Mouse (Mus musculus): ENCODE results near the gene Wbp4. TPM values are rescaled to one million over a fixed set of nuclear protein-coding genes. Genes with fewer than 3 reads are reported as not detected.

The Wbp4 gene
- polyA plus RNA-seq, 1 experiment from 2014 or later: 31.0 TPM

- WGBS: 67% methylated on average over 9 of the region's 9 CpGs
- Histone ChIP-seq H3K27me3 (ENCODE audit: control insufficient read depth, insufficient read depth, low read length) (no peaks in the 10 kb centered on the region), H3K9ac (ENCODE audit: low read length) (no peak overlapping the region), H3K4me1 (replicated peaks; ENCODE audit: control insufficient read depth, insufficient read depth) (peaks cover 9% of the 10 kb centered on the region; the same call in 1 of the 2 replicates), H3K27ac (replicated peaks) (0 out of 2 replicates have a peak overlapping the region, but pooled peaks have one; percentile 13), H3K4me2 (replicated peaks; ENCODE audit: low read depth) (no peak overlapping the region), H3K4me3 (ENCODE audit: low read depth, low read length) (no peak overlapping the region), H3K9me3 (ENCODE audit: control insufficient read depth, low read length) (no peaks in the 10 kb centered on the region), H3K36me3 (ENCODE audit: control insufficient read depth, insufficient read depth, low read length) (no peaks in the 10 kb centered on the region)
- DNase-seq (ENCODE audit: low spot score): no peak
- ATAC-seq (ENCODE audit: low FRiP score, low TSS enrichment): no peak
- TF ChIP-seq EP300 (optimal IDR thresholded peaks at IDR 0.05) (no peak), CTCF (IDR thresholded peaks at IDR 0.05; ENCODE audit: low read depth) (no peak)
Observed at GRCm38 (mm10) chr14:79506207-79506606, 24.9 kb upstream of the Wbp4 start.

DNA sequence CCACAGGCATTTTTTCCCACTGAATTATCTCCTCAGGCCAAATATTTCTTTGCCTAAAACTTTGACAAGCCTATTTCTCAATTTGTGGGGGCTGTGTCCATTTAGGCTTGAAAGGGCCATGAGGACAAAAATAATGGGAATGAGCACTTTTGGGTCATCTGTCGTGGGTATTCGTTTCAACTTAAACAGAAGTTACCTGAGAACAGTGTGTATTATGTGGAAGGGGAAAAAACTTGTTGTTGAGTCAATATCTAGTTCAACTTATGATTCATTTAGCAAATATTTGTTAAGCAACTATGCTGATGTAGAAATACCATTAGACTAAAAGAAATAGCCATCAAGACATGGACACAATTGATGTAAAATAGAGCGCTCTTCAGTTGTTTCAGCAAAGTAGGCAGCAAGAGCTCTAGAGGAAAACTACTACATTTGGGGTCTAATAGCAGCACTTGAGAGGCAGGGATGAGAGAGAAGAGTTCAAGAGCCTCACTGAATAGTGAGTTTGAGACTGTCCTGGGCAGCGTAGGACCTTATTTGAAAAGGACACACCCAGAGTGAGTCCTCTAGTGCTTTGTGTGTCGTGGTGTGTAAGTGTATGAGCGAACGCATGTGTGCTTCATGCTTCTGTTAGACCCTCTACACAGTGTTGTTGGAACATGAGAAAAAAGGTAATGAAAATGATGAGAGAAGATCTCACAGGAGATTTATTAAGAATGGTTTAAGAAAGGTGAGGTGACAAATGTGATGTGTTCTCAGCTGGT, 23.1 kb upstream of the Wbp4 start:
- H3K4me1 ChIP-seq (replicated peaks; ENCODE audit: control insufficient read depth, insufficient read depth): peaks cover 9% of the 10 kb centered on the region; the same call in 1 of the 2 replicates
- WGBS: 62% methylated on average over 7 of the region's 7 CpGs
- H3K9ac ChIP-seq (ENCODE audit: low read length): peak overlapping the region; percentile 38; the same call in 1 of the 2 replicates
- no peaks in the 10 kb centered on the region for H3K36me3 ChIP-seq (ENCODE audit: control insufficient read depth, insufficient read depth, low read length)
- no peak overlapping the region for H3K4me3 ChIP-seq (ENCODE audit: low read depth, low read length)
- peak; percentile 64 for ATAC-seq (ENCODE audit: low FRiP score, low TSS enrichment)
- H3K4me2 ChIP-seq (replicated peaks; ENCODE audit: low read depth): no peak overlapping the region; the same call in 1 of the 2 replicates
- H3K27me3 ChIP-seq (ENCODE audit: control insufficient read depth, insufficient read depth, low read length): no peaks in the 10 kb centered on the region
- no peaks in the 10 kb centered on the region for H3K9me3 ChIP-seq (ENCODE audit: control insufficient read depth, low read length)
- TF ChIP-seq EP300 (optimal IDR thresholded peaks at IDR 0.05) (no peak), CTCF (IDR thresholded peaks at IDR 0.05; ENCODE audit: low read depth) (no peak)
- peak overlapping the region; percentile 83 for H3K27ac ChIP-seq (replicated peaks)
- DNase-seq (ENCODE audit: low spot score): no peak

DNA sequence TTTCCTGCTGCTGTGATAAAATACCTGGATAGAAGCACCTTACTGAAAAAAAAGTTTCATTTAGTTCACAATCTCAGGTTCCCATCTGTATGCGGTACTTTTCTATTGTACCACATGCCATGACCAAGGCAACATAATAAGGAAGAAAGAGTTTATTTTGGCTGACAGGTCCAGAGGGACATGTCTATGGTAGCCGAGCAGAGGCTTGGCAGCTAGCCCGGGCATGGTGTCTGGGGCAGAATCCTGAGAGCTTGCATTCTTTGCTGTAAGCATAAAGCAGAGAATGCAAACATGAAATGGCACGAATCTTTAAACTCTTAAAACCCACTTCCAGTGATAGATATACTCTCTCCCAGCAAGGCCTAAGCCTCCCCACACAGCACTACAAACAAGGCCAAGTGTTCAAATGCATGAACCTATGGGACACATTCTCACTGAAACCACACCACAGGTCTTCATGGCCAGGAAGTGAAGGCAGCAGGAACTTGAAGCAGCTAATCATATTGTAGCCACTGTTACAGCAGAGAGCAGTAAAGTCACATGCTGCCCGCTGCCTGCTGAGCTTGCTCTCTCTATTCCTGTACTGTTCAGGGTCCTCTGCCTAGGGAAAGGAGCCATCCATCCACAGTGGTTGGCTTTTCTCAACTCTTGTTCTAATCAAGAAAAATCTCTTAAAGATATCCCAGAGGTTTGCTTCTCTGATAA, 22.2 kb upstream of the Wbp4 start:
- Histone ChIP-seq H3K9me3 (ENCODE audit: control insufficient read depth, low read length) (no peaks in the 10 kb centered on the region), H3K9ac (ENCODE audit: low read length) (peak overlapping the region; percentile 38; the same call in 1 of the 2 replicates), H3K4me3 (ENCODE audit: low read depth, low read length) (no peak overlapping the region), H3K4me1 (replicated peaks; ENCODE audit: control insufficient read depth, insufficient read depth) (peaks cover 6% of the 10 kb centered on the region; the same call in 1 of the 2 replicates), H3K27me3 (ENCODE audit: control insufficient read depth, insufficient read depth, low read length) (no peaks in the 10 kb centered on the region), H3K27ac (replicated peaks) (peak overlapping the region; percentile 83), H3K4me2 (replicated peaks; ENCODE audit: low read depth) (no peak overlapping the region; the same call in 1 of the 2 replicates), H3K36me3 (ENCODE audit: control insufficient read depth, insufficient read depth, low read length) (no peaks in the 10 kb centered on the region)
- DNase-seq (ENCODE audit: low spot score) (no peak), ATAC-seq (ENCODE audit: low FRiP score, low TSS enrichment) (peak; percentile 45)
- TF ChIP-seq CTCF (IDR thresholded peaks at IDR 0.05; ENCODE audit: low read depth) (peak; percentile 29), EP300 (optimal IDR thresholded peaks at IDR 0.05) (no peak)
- 35% methylated on average over 5 of the region's 5 CpGs for WGBS

- 87% methylated on average over 4 of the region's 4 CpGs for WGBS
- Histone ChIP-seq H3K9me3 (ENCODE audit: control insufficient read depth, low read length) (no peaks in the 10 kb centered on the region), H3K4me3 (ENCODE audit: low read depth, low read length) (no peak overlapping the region), H3K4me1 (replicated peaks; ENCODE audit: control insufficient read depth, insufficient read depth) (peaks cover 6% of the 10 kb centered on the region; the same call in 1 of the 2 replicates), H3K9ac (ENCODE audit: low read length) (no peak overlapping the region), H3K27me3 (ENCODE audit: control insufficient read depth, insufficient read depth, low read length) (no peaks in the 10 kb centered on the region), H3K27ac (replicated peaks) (no peak overlapping the region), H3K4me2 (replicated peaks; ENCODE audit: low read depth) (no peak overlapping the region), H3K36me3 (ENCODE audit: control insufficient read depth, insufficient read depth, low read length) (no peaks in the 10 kb centered on the region)
- DNase-seq (ENCODE audit: low spot score) (no peak), ATAC-seq (ENCODE audit: low FRiP score, low TSS enrichment) (no peak)
- TF ChIP-seq EP300 (optimal IDR thresholded peaks at IDR 0.05) (no peak), CTCF (IDR thresholded peaks at IDR 0.05; ENCODE audit: low read depth) (no peak)
Observed at GRCm38 (mm10) chr14:79500756-79501155, 19.4 kb upstream of the Wbp4 start.

GRCm38 (mm10) chr14:79499326-79499725, 18.0 kb upstream of the Wbp4 start:
- H3K27ac ChIP-seq (replicated peaks): no peak overlapping the region
- WGBS: 64% methylated on average over 9 of the region's 9 CpGs
- peaks cover 6% of the 10 kb centered on the region; the same call in 1 of the 2 replicates for H3K4me1 ChIP-seq (replicated peaks; ENCODE audit: control insufficient read depth, insufficient read depth)
- no peaks in the 10 kb centered on the region for H3K27me3 ChIP-seq (ENCODE audit: control insufficient read depth, insufficient read depth, low read length)
- no peak overlapping the region for H3K4me2 ChIP-seq (replicated peaks; ENCODE audit: low read depth)
- no peak overlapping the region for H3K9ac ChIP-seq (ENCODE audit: low read length)
- no peak overlapping the region for H3K4me3 ChIP-seq (ENCODE audit: low read depth, low read length)
- H3K36me3 ChIP-seq (ENCODE audit: control insufficient read depth, insufficient read depth, low read length): no peaks in the 10 kb centered on the region
- no peak for DNase-seq (ENCODE audit: low spot score)
- ATAC-seq (ENCODE audit: low FRiP score, low TSS enrichment): peak; percentile 49
- TF ChIP-seq EP300 (optimal IDR thresholded peaks at IDR 0.05) (no peak), CTCF (IDR thresholded peaks at IDR 0.05; ENCODE audit: low read depth) (no peak)
- H3K9me3 ChIP-seq (ENCODE audit: control insufficient read depth, low read length): no peaks in the 10 kb centered on the region
